Mouse (Mus musculus): ENCODE results near the gene Abat.

The Abat gene

GRCm38 (mm10) chr16:8573041-8573440, 59.8 kb downstream of the Abat start:
- in situ Hi-C loops (cut with MboI, MseI), result no loop called here

GRCm38 (mm10) chr16:8573751-8574150, 60.5 kb downstream of the Abat start:
- in situ Hi-C loops (cut with MboI, MseI), result no loop called here

DNA sequence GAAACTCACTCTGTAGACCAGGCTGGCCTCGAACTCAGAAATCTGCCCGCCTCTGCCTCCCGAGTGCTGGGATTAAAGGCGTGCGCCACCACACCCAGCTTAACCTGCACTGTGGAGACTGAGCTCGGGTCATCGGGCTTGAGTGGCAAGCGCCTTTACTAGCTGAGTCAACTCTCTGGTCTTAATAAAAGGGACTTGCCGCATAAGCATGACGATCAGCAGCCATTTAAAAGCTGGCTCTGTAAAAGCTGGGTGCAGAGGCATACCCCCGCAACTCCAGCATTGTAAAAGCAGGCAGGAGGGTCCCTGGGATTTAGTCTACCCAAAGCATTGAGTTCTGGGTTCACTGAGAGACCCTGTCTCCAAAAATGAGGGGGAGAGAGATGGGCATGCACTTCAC, 61.1 kb downstream of the Abat start:
- in situ Hi-C loops (cut with MboI, MseI), result no loop called here

- in situ Hi-C loops (cut with MboI, MseI), result loop anchor here (25.0 kb wide), 1 partner anchor 639 kb away; no protein-coding TSS in a partner anchor
These were observed 62.9 kb downstream of the Abat start for GRCm38 (mm10) chr16:8576111-8576510.

GRCm38 (mm10) chr16:8576901-8577300, 63.7 kb downstream of the Abat start:
- in situ Hi-C loops (cut with MboI, MseI), result loop anchor here (25.0 kb wide), 1 partner anchor 640 kb away; no protein-coding TSS in a partner anchor

- in situ Hi-C loops (cut with MboI, MseI), result loop anchor here (25.0 kb wide), 1 partner anchor 641 kb away; no protein-coding TSS in a partner anchor
These were observed 65.1 kb downstream of the Abat start for GRCm38 (mm10) chr16:8578326-8578725.

DNA sequence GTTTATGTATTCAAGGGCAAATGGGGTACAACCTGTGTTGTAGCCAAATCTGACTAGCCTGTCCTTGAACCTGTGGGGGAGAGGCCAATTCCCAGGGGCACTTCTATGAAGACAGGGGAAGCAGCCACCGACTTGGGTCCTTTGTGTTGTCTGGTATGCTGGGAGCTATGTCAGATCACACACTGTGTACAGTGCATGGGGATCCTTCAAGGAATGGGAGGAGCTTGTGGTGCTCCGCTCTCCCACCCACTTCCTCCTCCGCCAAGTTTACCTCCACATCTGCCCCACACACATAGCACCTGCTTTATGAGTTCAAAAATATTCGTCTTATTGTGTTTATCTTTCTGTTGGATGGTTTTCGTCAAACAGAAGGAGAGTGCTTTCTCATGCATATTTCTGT, 66.3 kb downstream of the Abat start:
- in situ Hi-C loops (cut with MboI, MseI), result loop anchor here (25.0 kb wide), 1 partner anchor 642 kb away; no protein-coding TSS in a partner anchor

GRCm38 (mm10) chr16:8581661-8582239, 68.5 kb downstream of the Abat start:
- in situ Hi-C loops (cut with MboI, MseI), result loop anchor here (25.0 kb wide), 1 partner anchor 644 kb away; no protein-coding TSS in a partner anchor

DNA sequence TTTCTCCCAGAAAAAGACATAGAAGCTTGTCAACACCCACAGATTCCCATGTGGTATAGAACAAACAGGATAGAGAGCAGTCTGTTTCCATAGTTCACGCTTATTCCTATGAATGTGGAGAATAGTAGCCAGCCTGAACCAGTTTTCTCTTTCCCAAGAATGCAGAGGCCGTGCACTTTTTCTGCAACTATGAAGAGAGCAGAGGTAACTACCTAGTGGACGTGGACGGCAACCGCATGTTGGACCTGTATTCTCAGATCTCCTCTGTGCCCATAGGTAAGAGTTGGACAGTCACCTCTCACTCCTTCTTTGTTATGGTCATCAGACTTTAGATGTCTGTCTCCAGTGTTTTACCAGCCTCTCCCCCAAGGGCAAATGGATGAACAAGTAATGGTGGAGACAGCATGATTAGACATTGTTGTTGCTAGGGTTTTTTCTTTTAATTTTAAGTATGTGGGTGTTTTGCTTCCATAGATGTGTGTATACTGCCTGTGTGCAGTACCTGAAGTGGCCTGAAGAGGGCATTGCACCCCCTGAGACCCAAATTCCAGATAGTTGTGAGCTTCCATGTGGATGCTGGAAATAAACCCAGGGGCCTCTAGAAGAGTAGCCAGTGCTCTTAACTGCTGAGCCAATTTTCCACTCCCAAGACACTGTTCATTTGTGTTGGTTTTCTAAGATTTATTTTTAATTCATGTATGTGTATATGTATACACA, 69.5 kb downstream of the Abat start:
- in situ Hi-C loops (cut with MboI, MseI), result loop anchor here (25.0 kb wide), 1 partner anchor 645 kb away; no protein-coding TSS in a partner anchor

DNA sequence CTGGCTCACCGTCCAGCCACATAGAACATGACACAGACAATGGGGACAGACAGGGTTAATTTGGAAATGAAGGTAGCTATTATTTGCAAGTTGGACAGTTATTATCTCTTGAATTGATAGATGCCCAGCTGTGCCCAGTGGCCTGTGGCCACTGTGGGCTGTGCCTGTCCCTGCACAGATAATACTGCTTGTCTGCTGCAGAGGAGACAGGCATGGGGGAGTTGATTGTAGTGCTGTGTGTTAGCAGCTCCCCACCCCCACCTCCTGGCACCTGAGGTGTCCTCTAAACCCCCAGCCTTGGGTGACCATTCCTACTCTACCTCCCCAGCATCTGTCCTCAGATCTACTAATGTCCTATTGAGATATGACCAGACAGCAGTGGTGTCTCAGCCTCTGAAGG, 71.0 kb downstream of the Abat start:
- in situ Hi-C loops (cut with MboI, MseI), result loop anchor here (25.0 kb wide), 1 partner anchor 647 kb away; no protein-coding TSS in a partner anchor

DNA sequence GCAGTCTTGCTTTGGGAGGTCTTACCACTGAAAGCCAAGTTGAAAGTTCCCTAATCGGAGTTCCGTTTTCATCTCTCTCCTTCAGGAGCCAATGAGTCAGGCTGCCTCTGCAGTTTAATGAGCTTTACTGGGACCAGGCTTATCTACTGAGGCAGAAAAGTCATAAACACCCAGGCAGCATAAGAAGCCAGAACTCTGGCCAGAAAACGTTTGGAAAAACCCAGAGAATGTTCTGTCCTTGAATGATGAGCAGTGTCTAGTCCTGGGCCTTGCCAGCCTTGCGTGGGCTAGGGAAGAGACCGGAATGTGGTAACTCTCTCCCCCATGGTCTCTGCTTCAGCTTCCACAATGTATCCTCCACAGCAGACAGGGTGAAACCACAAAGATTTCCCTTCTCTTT, 71.8 kb downstream of the Abat start:
- in situ Hi-C loops (cut with MboI, MseI), result loop anchor here (25.0 kb wide), 1 partner anchor 648 kb away; no protein-coding TSS in a partner anchor

GRCm38 (mm10) chr16:8595411-8595810, 82.2 kb downstream of the Abat start:
- in situ Hi-C loops (cut with MboI, MseI), result loop anchor here (25.0 kb wide), 1 partner anchor 658 kb away; no protein-coding TSS in a partner anchor

DNA sequence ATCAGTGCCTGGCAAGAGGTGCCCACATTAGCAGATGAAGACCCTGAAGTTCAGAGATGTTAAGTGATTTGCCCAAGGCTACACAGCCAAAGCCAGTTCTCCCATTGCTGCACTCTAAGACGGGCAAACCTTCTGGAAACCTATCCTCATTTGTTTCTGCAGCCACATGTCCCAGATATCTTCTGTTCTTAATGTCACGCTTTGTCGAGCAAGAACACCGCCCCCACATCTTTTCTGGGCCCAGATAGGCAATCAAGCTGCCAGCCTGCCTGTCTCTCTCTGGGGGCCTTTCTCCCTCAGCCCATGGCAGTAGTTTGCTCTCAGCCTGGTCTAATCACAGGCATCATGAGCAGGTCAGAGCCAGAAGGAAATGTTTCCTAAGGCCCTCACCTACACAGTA, 83.1 kb downstream of the Abat start:
- in situ Hi-C loops (cut with MboI, MseI), result loop anchor here (25.0 kb wide), 1 partner anchor 659 kb away; no protein-coding TSS in a partner anchor

GRCm38 (mm10) chr16:8597516-8597915, 84.3 kb downstream of the Abat start:
- in situ Hi-C loops (cut with MboI, MseI), result loop anchor here (25.0 kb wide), 1 partner anchor 660 kb away; no protein-coding TSS in a partner anchor

GRCm38 (mm10) chr16:8603789-8604188, 90.6 kb downstream of the Abat start:
- in situ Hi-C loops (cut with MboI, MseI), result no loop called here

GRCm38 (mm10) chr16:8610397-8610796, 97.2 kb downstream of the Abat start:
- in situ Hi-C loops (cut with MboI, MseI), result no loop called here

- in situ Hi-C loops (cut with MboI, MseI), result no loop called here
These were observed 99.2 kb downstream of the Abat start for GRCm38 (mm10) chr16:8612214-8613005.

DNA sequence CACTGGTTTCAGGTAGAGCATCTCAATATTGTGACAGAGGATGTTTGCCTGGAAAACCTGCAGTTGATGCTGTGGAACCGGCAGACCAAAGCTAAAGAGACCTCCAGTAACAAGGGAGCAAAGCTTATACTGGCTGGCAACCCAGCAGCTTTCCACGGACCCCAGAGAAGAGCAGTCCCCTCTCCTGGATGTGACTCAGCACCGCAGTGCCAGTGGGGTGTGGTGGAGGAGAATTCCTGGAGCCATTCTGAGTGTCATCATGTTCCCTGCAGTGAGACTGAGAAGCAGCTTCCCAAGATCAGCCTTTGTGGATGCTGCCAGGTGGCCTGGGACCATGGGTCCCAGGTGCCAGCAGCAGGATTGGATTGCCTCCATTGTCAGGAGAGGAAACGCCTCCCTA, 99.8 kb downstream of the Abat start:
- in situ Hi-C loops (cut with MboI, MseI), result no loop called here

DNA sequence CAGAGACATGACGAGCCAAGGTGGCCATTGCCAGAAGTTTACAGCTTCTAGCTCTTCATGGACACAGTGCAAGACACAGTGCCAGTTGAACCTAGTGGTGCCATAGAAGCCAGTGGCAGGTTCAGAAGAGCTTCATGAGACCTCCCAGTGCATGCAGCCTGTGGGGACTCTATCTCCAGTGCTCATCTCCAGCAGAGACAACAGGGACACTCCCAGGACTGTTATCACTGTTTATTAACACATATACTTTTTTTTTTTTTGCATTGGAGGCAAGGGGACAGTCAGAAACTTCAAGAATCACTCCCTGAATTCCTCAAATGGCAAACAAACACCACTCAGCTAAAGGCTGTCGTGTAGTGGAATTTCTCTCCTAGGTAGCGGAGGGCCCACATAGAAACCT, 100.2 kb downstream of the Abat start:
- in situ Hi-C loops (cut with MboI, MseI), result no loop called here

DNA sequence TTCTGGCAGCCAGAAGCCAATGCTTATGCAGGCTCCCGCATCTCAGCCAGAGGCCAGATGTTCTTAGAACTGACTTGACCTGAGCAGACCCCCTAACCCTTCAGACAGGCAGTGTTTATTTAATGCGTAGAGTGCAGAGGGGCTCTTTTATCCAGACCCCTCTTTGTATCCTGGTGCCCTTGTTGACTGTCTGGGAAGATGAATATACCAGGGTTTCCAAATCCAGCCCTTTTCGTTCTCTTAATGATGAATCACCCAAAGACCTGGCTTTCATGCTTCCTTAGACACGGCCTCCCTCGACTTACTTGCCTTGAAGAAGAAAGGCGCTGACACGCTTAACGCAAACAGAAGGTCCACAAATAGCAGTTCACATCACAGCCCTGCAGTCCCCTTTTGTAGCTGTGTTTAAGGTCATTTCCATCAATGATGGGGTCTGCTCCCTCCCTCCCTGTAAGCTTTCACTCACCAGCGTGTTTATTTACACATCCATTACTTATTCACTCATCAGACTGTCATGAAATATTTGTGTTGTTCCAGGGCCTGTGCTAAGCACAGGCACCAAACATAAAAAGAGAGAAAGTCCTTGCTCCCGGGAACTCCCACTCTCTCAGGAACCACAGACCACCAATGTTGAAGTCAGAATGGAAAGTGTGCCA, 106.6 kb downstream of the Abat start:
- in situ Hi-C loops (cut with MboI, MseI), result no loop called here

Measured in T-helper 1 cell (primary cell).